Mouse (Mus musculus): ENCODE measurements at regions not wholly inside any gene's neighbourhood (a gene's known extent, or its start where the extent isn't known, plus 50 kb on each side); places are given as distances from the start of the nearest gene placed in this dataset.

GRCm38 (mm10) chr4:30776816-30777442 lies 1187.0 kb upstream of the Map3k7 start:
- no peak for DNase-seq (ENCODE audit: low spot score)

- no peak for DNase-seq (ENCODE audit: low spot score)
These were observed 1182.2 kb upstream of the Map3k7 start for GRCm38 (mm10) chr4:30781649-30782048.

- no peak for DNase-seq (ENCODE audit: low spot score)
These were observed 1173.8 kb upstream of the Map3k7 start for GRCm38 (mm10) chr4:30789976-30790657.

- peak; percentile 11 for DNase-seq (ENCODE audit: low spot score)
These were observed 1154.1 kb upstream of the Map3k7 start for GRCm38 (mm10) chr4:30809798-30810197.

- no peak for DNase-seq (ENCODE audit: low spot score)
These were observed 1108.4 kb upstream of the Map3k7 start for GRCm38 (mm10) chr4:30855361-30856056.

- no peak for DNase-seq (ENCODE audit: low spot score)
These were observed 1058.9 kb upstream of the Map3k7 start for GRCm38 (mm10) chr4:30904966-30905365.

- DNase-seq (ENCODE audit: low spot score) = no peak
These were observed 1041.0 kb upstream of the Map3k7 start for GRCm38 (mm10) chr4:30922944-30923343.

GRCm38 (mm10) chr4:30932358-30932757 lies 1031.5 kb upstream of the Map3k7 start:
- DNase-seq (ENCODE audit: low spot score) = no peak

- no peak for DNase-seq (ENCODE audit: low spot score)
These were observed 1030.6 kb upstream of the Map3k7 start for GRCm38 (mm10) chr4:30933030-30933987.

GRCm38 (mm10) chr4:30983611-30984010 lies 980.3 kb upstream of the Map3k7 start:
- no peak for DNase-seq (ENCODE audit: low spot score)

GRCm38 (mm10) chr4:31012006-31012405 lies 951.9 kb upstream of the Map3k7 start:
- DNase-seq (ENCODE audit: low spot score) = no peak

- DNase-seq (ENCODE audit: low spot score) = no peak
These were observed 911.7 kb upstream of the Map3k7 start for GRCm38 (mm10) chr4:31052077-31052677.

GRCm38 (mm10) chr4:31076236-31076635 lies 887.7 kb upstream of the Map3k7 start:
- DNase-seq (ENCODE audit: low spot score) = no peak

- DNase-seq (ENCODE audit: low spot score) = no peak
These were observed 842.3 kb upstream of the Map3k7 start for GRCm38 (mm10) chr4:31121586-31121985.

- peak; percentile 27 for DNase-seq (ENCODE audit: low spot score)
These were observed 820.7 kb upstream of the Map3k7 start for GRCm38 (mm10) chr4:31143166-31143565.

- DNase-seq (ENCODE audit: low spot score) = no peak
These were observed 796.5 kb upstream of the Map3k7 start for GRCm38 (mm10) chr4:31167431-31167830.

- no peak for DNase-seq (ENCODE audit: low spot score)
These were observed 795.5 kb upstream of the Map3k7 start for GRCm38 (mm10) chr4:31168357-31168756.

GRCm38 (mm10) chr4:31171190-31171589 lies 792.7 kb upstream of the Map3k7 start:
- DNase-seq (ENCODE audit: low spot score) = no peak

- DNase-seq (ENCODE audit: low spot score) = no peak
These were observed 766.0 kb upstream of the Map3k7 start for GRCm38 (mm10) chr4:31197852-31198251.

GRCm38 (mm10) chr4:31203286-31203685 lies 760.6 kb upstream of the Map3k7 start:
- DNase-seq (ENCODE audit: low spot score) = no peak

- DNase-seq (ENCODE audit: low spot score) = no peak
These were observed 758.4 kb upstream of the Map3k7 start for GRCm38 (mm10) chr4:31205332-31205970.

Measured in adipocyte (in vitro differentiated cells).